Mouse (Mus musculus): ENCODE measurements at regions not wholly inside any gene's neighbourhood (a gene's known extent, or its start where the extent isn't known, plus 50 kb on each side); places are given as distances from the start of the nearest gene placed in this dataset.

DNA sequence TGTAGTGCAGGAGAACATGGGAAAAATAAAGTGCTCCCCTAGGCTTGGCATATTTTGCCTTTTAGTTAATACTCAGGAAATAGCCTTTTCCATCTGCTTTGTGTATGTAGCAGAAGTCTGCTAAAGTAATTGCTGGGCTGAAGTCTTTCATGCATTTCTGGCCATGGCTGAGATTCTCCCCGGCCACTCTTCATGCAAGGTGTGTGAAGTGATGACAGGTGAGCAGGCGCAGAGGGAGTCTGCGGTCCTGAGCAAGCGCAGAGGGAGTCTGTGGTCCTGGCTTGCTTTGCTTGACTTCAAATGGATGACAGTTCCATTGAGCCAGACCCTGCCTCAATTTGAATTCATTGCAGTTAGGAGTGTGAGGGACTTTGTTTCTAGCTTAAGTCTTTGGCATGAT is 153.6 kb upstream of the F930015N05Rik start:
- ATAC-seq, result no peak
- Histone ChIP-seq H3K27ac (ENCODE audit: low read depth) (no peak overlapping the region), H3K4me2 (ENCODE audit: low read depth, low read length) (no peak overlapping the region), H3K36me3 (replicated peaks; ENCODE audit: insufficient read depth, low read length) (no peaks in the 10 kb centered on the region), H3K9me3 (ENCODE audit: low read length) (no peaks in the 10 kb centered on the region), H3K4me3 (ENCODE audit: low read depth, low read length) (no peak overlapping the region), H3K9ac (replicated peaks) (no peak overlapping the region), H3K27me3 (ENCODE audit: insufficient read depth, low read length) (no peaks in the 10 kb centered on the region), H3K4me1 (ENCODE audit: insufficient read depth) (no peaks in the 10 kb centered on the region)
- DNase-seq, result no peak
- WGBS (ENCODE audit: insufficient replicate concordance), result 81% methylated on average over 4 of the region's 4 CpGs
- TF ChIP-seq EP300 (IDR thresholded peaks at IDR 0.05; ENCODE audit: low read depth) (no peak), CTCF (IDR thresholded peaks at IDR 0.05; ENCODE audit: low read depth) (no peak)

DNA sequence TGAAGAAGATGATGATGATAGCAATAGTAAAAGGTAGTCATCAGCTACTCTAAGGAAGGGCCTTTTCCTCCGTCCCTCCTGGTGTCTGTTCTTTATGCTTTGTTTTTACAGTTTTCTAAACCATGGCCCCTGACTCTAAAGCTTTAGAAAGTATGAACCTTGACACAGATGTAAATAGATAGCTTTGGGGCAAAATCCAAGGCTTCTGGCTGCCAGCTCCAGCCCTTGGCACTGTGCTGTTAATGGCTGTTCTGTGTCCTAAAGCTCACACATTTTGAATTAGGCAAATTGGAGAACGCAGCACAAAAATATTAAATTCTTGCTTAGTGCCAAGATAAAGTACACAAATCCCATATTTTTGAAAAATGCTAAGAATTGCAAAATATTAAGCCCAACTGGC is 155.8 kb upstream of the F930015N05Rik start:
- no peak overlapping the region for H3K27ac ChIP-seq (ENCODE audit: low read depth)
- H3K4me3 ChIP-seq (ENCODE audit: low read depth, low read length), result no peak overlapping the region
- no peaks in the 10 kb centered on the region for H3K9me3 ChIP-seq (ENCODE audit: low read length)
- TF ChIP-seq EP300 (IDR thresholded peaks at IDR 0.05; ENCODE audit: low read depth), result no peak
- TF ChIP-seq CTCF (IDR thresholded peaks at IDR 0.05; ENCODE audit: low read depth), result no peak
- peak; percentile 55; the same call in 1 of the 2 replicates for ATAC-seq
- no peak overlapping the region for H3K9ac ChIP-seq (replicated peaks)
- no peaks in the 10 kb centered on the region for H3K4me1 ChIP-seq (ENCODE audit: insufficient read depth)
- DNase-seq, result no peak
- no peaks in the 10 kb centered on the region for H3K36me3 ChIP-seq (replicated peaks; ENCODE audit: insufficient read depth, low read length)
- 64% methylated on average over 2 of the region's 2 CpGs for WGBS (ENCODE audit: insufficient replicate concordance)
- H3K27me3 ChIP-seq (ENCODE audit: insufficient read depth, low read length), result no peaks in the 10 kb centered on the region
- H3K4me2 ChIP-seq (ENCODE audit: low read depth, low read length), result no peak overlapping the region

DNA sequence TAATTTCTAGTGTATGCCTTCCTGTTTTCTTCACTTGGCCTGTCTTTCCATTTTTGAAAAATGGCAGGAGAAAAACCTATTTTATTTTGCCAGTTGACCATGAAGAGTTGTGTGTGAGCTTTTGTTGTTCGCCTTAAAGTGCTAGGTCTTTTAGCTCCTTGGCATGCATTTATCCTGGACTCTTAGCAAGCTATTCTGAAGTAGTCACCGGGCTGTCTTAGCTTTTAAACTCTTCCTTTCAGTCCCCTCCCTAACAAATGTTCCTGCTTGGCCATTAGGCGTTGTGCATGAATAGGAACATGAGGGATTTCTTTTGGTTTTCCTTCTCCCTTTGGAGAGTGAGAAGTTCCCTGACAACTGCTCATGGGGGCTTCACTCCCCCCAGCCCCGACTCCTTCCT is 160.9 kb upstream of the F930015N05Rik start:
- Histone ChIP-seq H3K27ac (ENCODE audit: low read depth) (no peak overlapping the region), H3K36me3 (replicated peaks; ENCODE audit: insufficient read depth, low read length) (no peaks in the 10 kb centered on the region), H3K9me3 (ENCODE audit: low read length) (no peaks in the 10 kb centered on the region), H3K27me3 (ENCODE audit: insufficient read depth, low read length) (no peaks in the 10 kb centered on the region), H3K9ac (replicated peaks) (no peak overlapping the region), H3K4me2 (ENCODE audit: low read depth, low read length) (no peak overlapping the region), H3K4me3 (ENCODE audit: low read depth, low read length) (no peak overlapping the region), H3K4me1 (ENCODE audit: insufficient read depth) (no peaks in the 10 kb centered on the region)
- ATAC-seq (no peak), DNase-seq (no peak)
- TF ChIP-seq EP300 (IDR thresholded peaks at IDR 0.05; ENCODE audit: low read depth), result no peak
- TF ChIP-seq CTCF (IDR thresholded peaks at IDR 0.05; ENCODE audit: low read depth), result no peak
- WGBS (ENCODE audit: insufficient replicate concordance), result 77% methylated on average over 4 of the region's 4 CpGs

DNA sequence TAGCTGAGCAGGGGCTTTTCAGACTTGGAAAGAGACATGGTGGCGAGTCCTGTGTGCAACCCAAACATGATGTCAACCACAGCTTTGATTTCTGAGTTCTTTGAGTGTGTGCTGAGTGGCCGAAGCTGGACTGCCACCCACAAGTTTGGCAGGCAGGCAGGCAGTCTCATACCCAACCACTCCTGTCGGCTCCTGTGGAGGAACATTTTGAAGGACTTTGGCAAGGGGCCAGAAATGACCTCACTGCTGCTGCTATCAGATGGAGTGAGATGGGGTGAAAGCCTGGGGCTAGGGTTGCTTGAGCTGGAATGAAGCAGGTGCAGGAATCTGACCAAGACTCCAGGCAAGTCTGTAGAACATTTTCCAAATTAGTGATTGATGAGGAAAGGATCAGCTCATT is 162.7 kb upstream of the F930015N05Rik start:
- H3K9me3 ChIP-seq (ENCODE audit: low read length), result no peaks in the 10 kb centered on the region
- ATAC-seq (peak; percentile 90), DNase-seq (peak; percentile 75)
- no peak for TF ChIP-seq CTCF (IDR thresholded peaks at IDR 0.05; ENCODE audit: low read depth)
- no peak for TF ChIP-seq EP300 (IDR thresholded peaks at IDR 0.05; ENCODE audit: low read depth)
- H3K27me3 ChIP-seq (ENCODE audit: insufficient read depth, low read length), result no peaks in the 10 kb centered on the region
- H3K27ac ChIP-seq (ENCODE audit: low read depth), result no peak overlapping the region
- no peak overlapping the region for H3K4me2 ChIP-seq (ENCODE audit: low read depth, low read length)
- WGBS (ENCODE audit: insufficient replicate concordance), result 40% methylated on average over 3 of the region's 3 CpGs
- H3K9ac ChIP-seq (replicated peaks), result no peak overlapping the region
- no peak overlapping the region for H3K4me3 ChIP-seq (ENCODE audit: low read depth, low read length)
- no peaks in the 10 kb centered on the region for H3K4me1 ChIP-seq (ENCODE audit: insufficient read depth)
- H3K36me3 ChIP-seq (replicated peaks; ENCODE audit: insufficient read depth, low read length), result no peaks in the 10 kb centered on the region

DNA sequence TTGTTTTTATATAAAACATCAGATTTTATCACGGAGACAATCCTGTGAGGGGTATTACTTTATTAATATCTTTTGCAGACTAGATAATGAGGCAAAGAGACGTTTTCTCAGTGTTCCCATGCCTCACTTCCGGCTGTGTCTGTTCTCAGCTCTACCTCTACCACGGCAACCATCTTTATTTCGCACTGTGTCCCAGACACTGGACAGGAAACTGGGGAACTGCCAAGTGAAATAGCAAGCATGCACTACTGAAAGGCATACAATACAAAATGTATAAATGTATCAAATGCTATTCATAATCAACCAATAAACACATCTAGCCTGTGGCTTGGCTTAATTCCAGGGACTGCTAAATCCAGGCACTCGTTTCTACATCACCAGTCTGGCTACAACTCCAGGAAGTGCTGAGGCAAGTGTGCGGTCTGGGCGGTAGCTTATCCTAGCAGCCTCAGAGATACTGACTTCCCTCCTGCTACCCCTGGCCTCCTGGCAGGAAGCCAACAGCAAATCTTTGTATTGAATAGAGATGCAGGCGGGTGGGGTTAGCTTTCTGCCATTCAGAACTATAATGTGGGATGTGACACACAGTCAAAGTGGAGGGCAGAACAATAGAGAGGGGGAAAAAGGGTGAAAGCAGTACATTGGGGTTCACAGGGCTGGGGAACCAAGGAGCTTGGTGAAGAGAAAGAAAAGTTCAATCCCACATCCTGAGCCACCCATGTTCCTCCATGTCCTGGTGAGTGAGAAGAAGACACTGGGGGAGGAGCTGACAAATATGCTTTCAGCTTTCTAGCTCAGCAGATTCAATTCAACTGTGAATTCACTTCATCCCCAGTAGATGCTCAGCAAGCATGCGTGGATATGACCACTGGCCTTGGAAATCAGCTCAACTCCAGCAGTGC is 164.0 kb upstream of the F930015N05Rik start:
- WGBS (ENCODE audit: insufficient replicate concordance), result 25% methylated on average over 10 of the region's 10 CpGs
- Histone ChIP-seq H3K27me3 (ENCODE audit: insufficient read depth, low read length) (no peaks in the 10 kb centered on the region), H3K36me3 (replicated peaks; ENCODE audit: insufficient read depth, low read length) (no peaks in the 10 kb centered on the region), H3K4me2 (ENCODE audit: low read depth, low read length) (no peak overlapping the region), H3K4me1 (ENCODE audit: insufficient read depth) (no peaks in the 10 kb centered on the region), H3K9ac (replicated peaks) (no peak overlapping the region), H3K9me3 (ENCODE audit: low read length) (no peaks in the 10 kb centered on the region), H3K27ac (ENCODE audit: low read depth) (no peak overlapping the region), H3K4me3 (ENCODE audit: low read depth, low read length) (no peak overlapping the region)
- peak; percentile 59 for DNase-seq
- ATAC-seq, result peak; percentile 52
- no peak for TF ChIP-seq CTCF (IDR thresholded peaks at IDR 0.05; ENCODE audit: low read depth)
- no peak for TF ChIP-seq EP300 (IDR thresholded peaks at IDR 0.05; ENCODE audit: low read depth)

DNA sequence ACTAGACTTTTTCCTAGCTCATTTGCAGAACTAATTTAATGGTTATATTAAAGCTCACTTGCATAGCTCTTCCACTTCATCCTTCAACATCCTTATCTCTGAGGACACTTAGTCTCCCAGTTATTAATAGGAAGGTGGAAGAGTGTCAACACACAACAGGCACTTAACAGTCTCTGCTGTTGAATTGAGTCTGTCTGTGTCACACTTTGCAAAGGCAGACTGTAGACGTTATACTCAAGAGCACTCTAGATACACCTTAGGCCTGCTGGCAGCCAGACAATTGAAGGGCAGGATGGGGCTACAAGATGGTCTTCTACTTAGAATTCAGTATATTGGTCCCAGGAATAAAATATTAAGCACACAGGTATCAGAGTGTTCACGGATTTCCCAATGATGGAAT is 172.6 kb upstream of the F930015N05Rik start:
- H3K36me3 ChIP-seq (replicated peaks; ENCODE audit: insufficient read depth, low read length), result no peaks in the 10 kb centered on the region
- TF ChIP-seq EP300 (IDR thresholded peaks at IDR 0.05; ENCODE audit: low read depth), result no peak
- TF ChIP-seq CTCF (IDR thresholded peaks at IDR 0.05; ENCODE audit: low read depth), result no peak
- H3K9me3 ChIP-seq (ENCODE audit: low read length), result no peaks in the 10 kb centered on the region
- no peaks in the 10 kb centered on the region for H3K4me1 ChIP-seq (ENCODE audit: insufficient read depth)
- no peak overlapping the region for H3K9ac ChIP-seq (replicated peaks)
- 64% methylated on average over 2 of the region's 2 CpGs for WGBS (ENCODE audit: insufficient replicate concordance)
- H3K4me3 ChIP-seq (ENCODE audit: low read depth, low read length), result no peak overlapping the region
- ATAC-seq (no peak), DNase-seq (no peak)
- H3K27me3 ChIP-seq (ENCODE audit: insufficient read depth, low read length), result no peaks in the 10 kb centered on the region
- no peak overlapping the region for H3K27ac ChIP-seq (ENCODE audit: low read depth)
- H3K4me2 ChIP-seq (ENCODE audit: low read depth, low read length), result no peak overlapping the region

Data from liver, postnatal 0 days (tissue).